Mouse (Mus musculus) NIH3T3 (cell line): Measurements from ENCODE around the gene Tex14.

Experiments used
- DNase-seq: peaks from one replicate; pipeline ENCODE4 v3.0.0-alpha.2; 2012; ENCODE audit warnings: low read depth

Tex14 gene

DNA sequence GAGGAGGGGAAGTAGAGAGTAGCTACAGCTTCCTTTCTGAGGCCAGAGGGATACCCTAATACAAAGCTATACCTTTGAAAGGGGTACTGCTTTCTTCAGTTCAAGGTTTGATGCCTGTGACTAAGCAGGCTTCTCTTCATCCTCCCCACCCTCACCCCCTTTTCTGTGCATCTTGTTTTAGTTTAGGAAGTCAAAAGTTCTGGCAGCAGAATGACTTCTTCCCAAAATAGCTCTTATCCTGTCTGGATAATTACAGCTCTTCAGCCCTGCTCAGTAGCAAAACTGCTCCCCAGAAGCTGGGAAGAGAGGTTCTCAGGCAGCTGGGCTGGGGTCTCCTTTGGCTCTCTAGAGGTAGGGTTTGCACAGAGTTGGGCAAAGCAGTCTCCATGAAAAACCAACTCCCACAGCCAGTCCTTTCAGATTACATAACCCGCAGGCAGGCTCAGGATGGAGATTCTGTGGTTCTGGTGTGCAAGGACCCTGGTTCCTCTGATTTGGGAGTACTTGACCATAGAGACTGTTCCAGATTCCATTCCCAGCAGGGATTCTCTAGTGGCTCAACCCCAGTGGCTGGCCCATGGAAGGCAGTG is 166.6 kb downstream of the Tex14 start:
- peak; percentile 53 for DNase-seq

DNA sequence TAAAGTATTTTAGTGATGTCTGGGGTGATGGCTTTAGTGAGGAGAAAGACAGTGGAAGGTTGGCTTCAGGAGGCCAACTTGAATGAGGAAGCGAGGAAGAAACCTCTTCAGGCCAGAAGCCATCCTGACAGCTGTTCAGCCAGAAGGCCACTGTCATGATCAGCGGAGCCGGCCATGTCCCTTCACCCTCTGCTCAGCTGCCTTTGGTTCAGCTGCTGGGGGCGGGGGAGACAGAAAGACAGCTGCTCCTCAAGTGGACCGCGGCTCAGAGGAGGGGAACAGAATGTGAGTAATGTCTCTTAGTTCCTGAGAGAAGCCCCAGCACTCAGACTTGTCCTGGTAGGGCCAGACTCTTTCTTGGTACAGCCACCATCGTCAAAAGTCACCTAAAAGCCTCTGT is 168.9 kb downstream of the Tex14 start:
- DNase-seq, result no peak

DNA sequence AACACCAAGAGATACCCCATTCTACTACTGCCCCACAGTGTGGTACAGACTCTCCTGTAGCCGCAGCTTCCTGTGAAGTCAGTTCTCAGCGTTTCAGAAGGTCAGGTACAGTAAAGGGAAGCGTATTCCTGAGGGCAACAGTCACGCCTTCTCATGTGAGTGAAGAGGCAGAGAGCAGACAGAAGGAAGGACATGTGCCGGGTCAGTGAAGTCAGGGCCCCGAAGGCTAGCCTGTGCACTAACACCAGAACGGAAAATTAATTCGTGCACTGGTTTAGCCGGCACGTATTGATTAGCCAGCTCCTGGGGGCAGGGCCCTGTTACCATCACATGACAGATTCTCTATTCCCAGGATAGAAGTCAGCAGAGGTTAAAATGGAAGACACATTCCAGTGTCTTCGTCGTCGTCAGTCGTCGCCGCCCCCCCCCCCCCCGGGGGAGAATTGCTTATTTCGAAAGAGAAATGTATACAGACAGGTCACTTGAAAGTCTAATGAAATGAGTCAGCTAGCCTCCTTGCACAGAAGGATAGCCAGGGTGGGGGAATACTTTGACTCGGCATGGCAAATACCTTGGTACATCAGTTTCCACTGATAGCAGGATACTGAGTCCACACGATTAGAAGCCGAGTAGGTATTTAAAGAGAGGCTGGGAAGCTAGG is 169.8 kb downstream of the Tex14 start:
- DNase-seq, result peak; percentile 50

DNA sequence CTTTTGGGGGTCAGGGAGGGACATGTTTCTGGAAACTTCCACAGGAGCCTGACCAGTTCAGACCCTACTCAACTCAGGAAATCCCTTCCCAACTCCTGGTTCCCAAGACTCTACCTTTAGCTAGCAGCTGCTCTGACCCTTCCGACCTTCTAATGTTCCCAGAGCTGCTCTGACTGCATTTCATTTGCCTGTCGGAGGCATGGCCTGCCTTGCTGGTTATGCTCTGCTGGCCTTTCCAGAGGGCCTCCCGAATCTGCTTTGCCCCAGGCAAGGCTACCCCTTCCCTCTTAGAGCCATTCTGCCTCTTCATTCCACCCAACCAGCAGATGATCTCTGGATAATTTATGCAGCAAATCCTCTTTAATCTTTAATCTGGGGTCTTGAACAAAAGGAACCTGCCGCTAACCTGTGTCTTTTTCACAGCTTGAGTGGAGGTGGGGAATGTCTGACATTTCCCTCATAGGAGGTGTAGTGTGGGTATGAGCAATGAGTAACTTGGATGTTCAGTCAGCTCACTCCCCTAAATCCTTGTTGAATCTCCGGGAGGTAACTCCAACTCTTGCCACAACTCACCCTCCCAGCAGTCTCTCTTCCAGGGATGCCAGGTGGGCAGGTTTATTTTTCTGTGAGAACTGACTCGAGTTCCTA is 172.9 kb downstream of the Tex14 start:
- DNase-seq, result no peak

DNA sequence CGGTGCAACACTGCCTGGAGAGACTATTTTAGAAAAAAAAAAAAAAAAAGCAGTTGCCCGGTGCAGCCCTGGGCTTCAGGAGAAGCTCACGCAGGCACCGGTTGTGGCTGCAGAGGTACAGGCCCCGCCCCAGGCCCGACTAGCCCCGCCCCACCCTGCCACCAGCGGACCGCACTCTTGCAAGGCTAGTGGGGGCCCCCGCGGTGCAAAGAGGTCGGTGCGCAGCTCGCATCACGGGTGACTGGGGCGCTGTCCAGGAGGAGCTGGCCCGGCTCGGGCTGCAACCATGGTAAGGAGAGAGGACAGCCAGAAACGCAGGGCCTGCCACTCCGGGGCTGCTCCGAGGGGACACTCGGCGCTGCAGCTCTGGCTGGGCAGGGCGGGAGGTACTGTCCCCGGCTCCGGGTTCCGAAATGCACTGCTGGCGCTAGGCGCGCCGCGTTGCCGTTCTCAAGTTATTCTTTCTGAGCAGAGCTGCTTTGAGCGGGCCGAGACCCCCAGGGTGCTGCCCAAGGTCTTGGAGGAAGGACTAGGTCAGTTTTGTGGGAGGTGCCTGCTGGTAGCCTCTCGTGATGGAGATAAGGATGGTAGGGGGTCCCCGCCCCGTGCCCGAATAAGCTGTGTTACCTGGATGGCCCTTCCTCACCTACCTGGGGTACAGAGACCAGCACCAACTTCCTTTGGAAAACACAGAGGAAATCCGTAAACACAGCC is 173.5 kb downstream of the Tex14 start:
- DNase-seq, result no peak

DNA sequence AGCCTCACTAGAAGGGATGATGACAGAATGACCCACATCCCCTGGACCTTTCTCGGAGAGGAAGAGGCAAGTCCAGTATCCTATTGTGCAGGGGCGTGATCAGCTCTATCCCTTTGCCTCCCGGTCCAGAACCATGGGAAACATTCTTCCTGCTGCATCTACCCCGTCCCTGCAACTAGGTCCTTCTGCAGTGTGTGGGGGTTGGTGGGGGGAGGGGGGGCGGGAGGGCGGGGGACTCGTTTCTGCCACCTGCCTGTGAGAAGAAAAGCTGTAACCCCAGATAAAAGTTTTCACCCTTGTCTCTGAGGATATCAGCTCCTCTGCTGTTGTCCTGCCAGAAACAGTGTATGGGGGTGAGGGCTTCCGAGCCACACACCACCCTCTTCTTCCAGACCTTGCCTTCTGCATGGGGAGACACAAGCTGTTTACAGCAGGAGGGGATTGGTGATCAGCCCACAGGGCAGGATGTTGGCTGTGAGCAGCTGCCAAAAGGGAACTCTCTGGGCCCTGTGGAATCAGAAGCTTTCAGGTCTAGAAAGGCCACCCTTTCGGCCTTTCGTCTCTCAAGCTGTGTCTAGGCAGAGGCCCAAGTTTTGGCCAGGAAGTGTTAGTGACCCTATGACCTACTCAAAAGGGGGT is 174.2 kb downstream of the Tex14 start:
- no peak for DNase-seq

DNA sequence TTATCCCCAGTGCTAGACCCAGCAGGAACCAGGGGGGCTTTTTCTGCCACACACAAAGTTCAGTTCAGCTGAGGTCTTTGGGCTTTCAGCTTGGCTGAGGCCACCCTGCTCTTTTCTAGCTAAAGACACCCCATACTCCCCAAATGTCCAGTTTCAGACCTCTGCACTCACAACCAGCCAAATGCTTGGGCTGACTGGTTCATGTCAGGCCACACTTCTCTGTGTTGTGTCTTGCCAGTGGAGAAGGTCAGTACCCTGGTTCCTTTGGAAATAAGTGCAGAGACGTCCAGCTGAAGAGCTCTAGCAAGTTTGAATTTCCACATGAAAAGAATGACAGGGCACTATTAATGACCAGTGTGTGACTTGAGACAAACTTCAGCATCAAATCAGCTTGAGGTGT is 174.8 kb downstream of the Tex14 start:
- no peak for DNase-seq

DNA sequence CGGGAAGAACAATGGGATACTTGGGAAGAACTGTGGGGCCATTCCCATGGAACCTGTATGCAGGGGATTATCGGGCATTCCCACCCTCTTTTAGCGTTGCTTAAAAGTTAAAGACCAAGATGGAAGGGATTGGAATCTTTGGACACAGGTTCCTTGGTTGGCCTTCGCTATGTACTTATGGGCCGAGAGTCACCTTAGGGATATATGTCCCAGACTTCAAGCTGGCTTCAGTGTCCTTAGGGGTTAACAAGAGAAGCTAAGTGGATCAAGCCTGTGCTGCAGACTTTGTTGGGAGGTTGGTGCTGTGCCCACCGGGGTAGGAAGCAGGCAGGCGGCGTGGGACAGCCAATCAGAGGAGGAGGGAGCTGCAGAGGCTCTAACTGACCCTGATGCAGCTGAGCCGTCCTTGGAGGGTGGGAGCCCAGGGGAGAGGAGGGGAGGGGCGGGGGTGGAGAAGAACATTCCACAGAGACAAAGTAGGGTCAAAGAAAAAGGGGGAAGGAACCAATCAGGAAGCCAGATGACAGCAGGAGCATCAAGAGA is 175.7 kb downstream of the Tex14 start:
- no peak for DNase-seq

DNA sequence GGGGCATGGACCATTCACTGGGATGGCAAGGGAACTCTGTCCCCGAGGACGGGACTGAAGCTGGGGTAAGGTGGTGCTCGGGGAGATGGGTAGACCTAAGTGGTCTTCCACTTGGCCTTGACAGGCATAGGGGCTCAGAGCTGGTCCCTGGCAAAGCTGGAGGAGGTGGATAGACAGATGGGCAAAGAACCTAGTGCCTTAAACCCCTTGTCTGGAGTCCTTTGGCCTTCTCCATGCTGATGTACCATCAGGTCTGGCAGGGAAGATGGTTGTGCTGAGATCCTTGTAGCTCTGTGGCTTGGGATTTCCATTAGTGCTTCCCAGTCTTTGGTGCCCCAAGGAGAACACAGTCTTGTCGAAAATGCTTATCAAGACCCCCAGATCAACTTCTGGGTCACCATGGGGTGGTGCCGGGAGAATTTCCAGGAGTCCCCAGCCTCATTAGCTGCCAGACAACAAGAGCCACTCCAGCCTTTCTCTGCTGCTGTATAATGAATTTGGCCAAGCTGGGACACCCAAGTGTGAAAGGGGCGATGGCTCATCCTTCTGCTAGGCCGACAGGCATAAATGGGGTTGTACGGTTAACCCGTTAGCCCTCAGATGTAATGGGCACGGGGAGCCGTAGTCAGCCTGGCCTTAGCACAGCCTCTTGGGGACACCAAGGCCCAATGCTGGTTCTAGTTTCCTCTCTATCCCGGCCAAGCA is 176.4 kb downstream of the Tex14 start:
- DNase-seq, result no peak

DNA sequence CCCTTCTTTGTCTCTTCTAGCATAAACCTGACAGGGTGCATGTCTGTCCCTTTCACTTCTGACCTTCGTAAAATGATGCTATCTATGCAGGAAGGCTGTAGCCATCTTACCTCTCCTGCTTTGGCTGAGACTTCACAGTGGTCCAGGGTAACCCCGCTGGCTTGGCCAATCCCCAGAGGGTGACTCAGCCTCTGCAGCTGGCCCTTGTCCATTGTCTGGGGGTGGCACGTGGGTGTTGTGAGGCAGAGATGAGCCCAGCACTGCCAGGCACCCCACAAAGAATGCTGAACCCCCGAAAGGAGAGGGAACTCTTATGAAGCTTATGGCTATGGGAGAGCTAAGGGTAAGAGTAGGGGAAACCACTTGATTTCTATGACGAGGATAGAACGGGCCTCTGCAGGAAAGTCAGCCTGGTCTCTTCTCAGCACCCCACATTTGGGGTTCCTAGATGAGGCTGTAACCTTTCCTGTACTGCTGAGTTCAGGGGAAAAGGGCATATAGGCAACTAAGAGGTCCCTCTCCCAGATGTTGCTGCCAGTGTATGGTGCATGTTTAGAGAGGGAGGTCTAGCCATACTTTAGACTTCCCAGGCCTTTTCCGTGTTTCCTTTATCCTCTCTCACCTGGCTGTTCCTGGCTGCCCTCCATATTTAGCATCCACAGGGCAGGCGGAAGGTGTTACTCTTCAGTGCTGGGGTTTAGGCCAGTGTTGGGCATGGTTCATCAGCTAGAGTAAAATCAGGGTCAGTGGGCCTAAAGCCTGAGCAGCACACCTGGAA is 177.3 kb downstream of the Tex14 start:
- DNase-seq, result peak; percentile 77

DNA sequence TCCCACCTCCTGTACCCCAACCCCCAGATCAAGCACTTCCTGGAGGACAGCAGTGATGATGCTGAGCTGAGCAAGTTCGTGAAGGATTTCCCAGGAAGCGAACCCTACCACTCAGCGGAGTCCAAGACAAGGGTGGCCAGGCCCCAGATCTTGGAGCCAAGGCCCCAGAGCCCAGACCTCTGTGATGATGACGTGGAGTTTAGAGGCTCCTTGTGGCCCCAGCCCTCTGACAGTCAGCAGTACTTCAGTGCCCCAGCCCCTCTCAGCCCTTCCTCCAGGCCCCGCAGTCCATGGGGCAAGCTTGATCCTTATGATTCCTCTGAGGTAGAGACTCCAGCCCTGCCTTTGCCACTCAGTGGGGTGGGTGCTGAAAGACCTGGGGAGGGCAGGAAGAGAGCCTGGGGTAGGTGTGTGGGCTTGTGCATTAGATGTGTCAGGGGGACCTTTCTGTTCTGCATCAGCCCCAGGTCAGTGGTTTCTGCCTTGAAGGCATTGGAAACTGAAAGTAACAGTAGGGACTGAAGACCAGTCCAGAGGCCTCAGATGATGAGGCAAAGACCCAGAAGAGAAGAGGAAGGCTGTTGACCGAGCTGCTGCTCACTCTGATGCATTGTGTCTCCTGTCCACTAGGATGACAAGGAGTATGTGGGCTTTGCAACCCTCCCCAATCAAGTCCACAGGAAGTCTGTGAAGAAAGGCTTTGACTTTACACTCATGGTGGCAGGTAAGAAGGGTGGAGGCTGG is 178.6 kb downstream of the Tex14 start:
- no peak for DNase-seq

DNA sequence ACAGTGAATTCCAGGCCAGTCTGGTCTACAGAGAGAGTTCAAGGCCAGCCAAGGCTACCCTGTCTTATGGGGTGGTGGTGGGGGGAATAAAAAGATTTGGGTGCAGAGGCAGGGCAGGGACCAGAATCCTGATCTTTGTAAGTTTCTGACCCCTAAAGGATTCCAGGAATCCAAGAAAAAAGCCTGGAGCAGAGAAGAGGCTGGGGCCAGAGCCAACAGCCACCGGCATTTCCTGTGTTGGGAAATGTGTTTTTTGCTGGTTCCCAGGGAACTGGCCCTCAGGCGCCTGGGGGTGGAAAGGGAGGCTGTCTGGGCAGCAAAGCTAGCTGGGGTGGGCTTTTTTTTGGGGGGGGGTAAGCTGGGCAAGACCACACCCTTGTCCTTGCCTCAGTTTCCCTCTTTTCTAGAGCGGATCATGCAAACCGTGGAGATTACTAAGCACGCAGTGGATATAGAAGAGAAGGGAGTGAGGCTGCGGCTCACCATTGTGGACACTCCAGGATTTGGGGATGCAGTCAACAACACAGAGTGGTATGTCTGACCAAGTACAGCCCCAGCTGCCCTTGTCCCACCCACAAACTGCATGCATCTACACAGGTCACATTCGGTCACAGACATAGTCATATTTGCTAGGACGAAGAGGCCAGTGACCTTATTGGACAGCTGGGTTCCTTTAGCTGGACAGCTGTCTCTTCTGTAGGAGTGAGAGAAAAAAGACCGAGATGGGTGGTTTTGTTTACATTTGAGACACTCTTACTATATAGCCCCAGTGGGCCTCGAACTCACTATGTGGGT is 180.0 kb downstream of the Tex14 start:
- peak; percentile 77 for DNase-seq

DNA sequence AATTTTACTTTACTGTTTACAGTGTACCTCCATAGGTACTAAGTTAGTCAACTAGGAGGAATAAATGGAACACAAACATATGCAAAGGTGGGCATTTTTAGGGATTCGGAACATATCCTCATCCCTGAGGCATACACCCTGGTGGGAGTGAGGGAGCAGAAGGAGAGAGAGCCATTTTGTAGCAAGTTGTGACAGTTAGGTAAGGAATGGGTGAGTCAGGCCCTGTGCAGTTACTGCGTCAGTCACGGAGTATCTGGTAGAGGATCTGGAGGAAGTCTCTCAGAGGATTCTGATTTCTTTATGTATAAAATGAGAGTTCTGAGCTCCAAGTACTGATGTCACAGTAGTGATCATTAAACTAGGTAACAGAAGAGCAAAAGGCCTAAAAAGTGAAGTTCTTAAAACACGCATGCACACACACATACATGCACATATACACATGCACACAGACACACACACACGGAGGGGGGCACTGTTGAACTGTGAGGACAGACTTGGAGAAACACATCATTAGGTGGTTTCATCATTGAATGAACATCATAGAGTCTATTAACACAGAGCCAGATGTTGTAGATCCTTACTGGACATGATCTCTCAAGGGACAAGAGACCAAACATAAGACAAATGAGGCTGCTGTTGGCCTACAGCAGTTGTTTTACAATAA is 182.5 kb downstream of the Tex14 start:
- DNase-seq, result peak; percentile 64

DNA sequence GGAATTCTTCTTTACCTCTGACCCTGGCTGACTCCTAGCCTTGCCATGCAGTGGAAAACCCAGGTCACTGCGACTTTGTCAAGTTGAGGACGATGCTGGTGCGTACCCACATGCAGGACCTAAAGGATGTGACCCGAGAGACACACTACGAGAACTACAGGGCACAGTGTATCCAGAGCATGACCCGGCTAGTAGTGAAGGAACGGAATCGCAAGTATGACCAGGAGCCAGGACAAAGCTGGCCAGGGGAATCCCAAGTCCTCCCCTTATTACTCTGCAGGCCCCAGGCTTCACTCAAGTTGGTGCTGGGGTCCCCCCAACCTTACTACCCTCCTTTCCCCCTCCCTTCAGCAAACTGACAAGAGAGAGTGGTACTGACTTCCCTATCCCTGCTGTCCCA is 184.7 kb downstream of the Tex14 start:
- DNase-seq, result no peak

DNA sequence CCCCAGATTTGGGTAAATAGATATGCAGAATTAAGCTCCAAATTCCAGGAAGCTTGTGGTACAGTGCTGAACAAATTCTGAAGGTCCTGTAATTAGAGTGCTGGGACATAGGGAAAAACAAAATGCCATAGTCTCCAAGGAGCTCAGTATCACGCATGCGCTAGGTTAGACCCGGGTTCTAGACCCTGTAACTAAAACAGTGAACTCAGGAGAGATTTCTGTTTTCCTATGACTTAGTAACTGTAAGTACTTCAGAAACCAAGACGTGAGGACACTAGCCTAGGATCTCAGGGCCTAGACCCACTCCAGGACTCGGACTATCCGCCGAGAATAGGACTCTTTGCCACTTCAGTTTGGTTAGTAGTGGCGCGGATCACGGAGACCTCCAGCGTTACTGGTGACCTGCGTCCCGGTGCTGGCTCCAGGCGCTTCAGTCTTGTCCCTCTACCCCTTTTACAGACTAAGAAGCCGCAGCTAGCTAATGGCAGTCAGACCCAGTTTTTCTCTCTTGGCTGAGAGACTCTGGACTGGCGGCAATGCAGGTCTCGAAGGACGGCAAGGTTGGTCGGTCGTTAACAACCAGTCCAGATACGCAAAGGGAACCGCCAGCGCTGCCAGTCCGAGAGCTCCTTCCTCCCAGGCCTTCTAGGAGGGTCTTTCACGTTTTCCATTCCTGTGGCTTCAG is 186.1 kb downstream of the Tex14 start:
- peak; percentile 54 for DNase-seq

DNA sequence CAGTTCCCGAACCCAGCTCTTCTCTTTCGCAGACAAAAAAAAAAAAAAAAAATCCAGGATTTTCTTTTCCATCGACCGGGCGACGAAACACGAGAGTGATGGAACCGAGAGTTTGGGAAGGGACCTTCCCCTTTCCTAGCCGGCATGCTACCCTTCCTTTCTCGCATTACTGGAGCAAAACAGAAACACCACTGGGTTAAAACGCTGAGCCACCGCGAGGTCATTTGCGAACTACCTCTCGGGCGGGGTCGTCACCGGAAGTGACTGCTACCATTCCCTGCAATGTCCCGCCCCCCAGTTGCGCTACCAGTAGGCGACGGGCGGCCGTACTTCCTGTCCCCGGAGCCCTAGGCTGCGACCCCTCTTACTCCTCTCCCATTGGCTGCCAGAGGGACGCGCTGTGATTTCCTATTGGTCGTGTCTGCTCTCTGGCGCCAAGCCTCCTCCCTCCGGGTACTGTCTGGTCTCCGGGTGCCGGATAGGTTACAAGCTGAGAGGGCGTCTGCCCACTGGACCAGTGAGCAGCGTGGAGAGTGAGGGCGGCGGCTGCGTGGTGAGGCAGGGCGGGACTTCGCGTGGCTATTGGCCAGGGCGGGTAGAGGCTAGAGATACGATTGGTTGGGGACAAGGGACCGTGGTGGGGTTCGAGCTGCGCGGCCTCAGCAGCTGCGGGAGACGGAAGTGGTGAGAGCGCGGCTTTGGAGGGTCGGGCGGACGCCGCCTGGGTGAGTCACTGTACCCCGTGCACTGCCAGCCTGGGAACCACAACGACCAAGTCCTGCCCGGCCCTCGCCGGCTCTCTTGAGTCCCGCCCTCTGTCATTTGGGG is 186.9 kb downstream of the Tex14 start, which contains the start of gene Mtmr4:
Gene Mtmr4 (plus strand): TSS at position 637 of the 828 bp plus-strand sequence.
- peak; percentile 99 for DNase-seq

DNA sequence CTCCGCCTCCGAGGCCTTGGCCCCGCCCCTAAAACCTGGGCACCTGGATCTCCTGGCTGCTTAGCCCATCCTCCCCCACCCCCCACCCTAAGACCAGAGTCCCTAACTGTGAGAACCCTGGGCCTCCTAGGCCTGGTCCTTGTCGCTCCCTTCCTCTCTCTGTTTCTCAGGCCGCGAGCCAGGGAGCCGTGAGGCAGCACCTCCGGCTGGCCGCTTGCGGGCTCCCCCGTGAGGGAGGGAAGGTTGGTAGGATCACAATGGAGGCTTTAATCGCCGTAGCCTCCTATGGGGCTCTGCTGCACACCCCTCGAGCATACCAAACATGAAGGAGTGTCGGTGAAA is 187.5 kb downstream of the Tex14 start:
- DNase-seq, result no peak
